Mouse (Mus musculus): ENCODE results near the gene Pnpla3. TPM values are rescaled to one million over a fixed set of nuclear protein-coding genes. Genes with fewer than 3 reads are reported as not detected.

Pnpla3 gene
- polyA plus RNA-seq, 1 experiment = 0.23 TPM

DNA sequence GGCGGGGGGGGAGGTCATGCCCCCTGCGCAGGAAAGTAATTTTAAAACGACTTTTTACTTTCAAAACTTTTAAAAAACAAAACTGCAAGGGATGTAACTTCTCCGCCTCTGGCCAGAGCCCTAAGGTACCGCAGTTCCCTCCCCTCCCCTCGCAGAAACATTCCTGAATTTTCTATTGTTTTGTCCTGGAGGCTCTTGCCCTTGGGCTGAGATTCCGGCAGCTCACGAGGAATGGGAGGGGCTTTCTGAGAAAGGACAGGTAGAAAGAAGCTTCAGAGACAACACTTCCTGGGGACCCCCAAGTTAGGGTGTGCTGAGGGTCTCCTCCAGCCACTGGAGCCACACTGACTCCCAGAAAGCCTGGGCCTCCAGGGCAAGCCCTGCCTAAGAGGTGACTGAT lies 65.0 kb downstream of the Pnpla3 start:
- Histone ChIP-seq H3K4me3 (peak overlapping the region; percentile 79), H3K79me2 (ENCODE audit: control insufficient read depth, insufficient read depth) (peaks cover 46% of the 10 kb centered on the region), H3K4me2 (ENCODE audit: low read depth) (peak overlapping the region; percentile 97), H3ac (ENCODE audit: control insufficient read depth, insufficient read length) (peak overlapping the region; percentile 66), H3K27me3 (ENCODE audit: control insufficient read depth, insufficient read depth, insufficient read length) (no peaks in the 10 kb centered on the region), H3K36me3 (ENCODE audit: control insufficient read depth, insufficient read depth) (no peaks in the 10 kb centered on the region)
- TF ChIP-seq POLR2AphosphoS2 (IDR thresholded peaks at IDR 0.05; ENCODE audit: insufficient read length, low read depth) = no peak
- no peak for TF ChIP-seq POLR2A (IDR thresholded peaks at IDR 0.05; ENCODE audit: insufficient read length, low read depth)
- TF ChIP-seq USF1 (IDR thresholded peaks at IDR 0.05; ENCODE audit: low read depth) = no peak
- TF ChIP-seq MYOG (IDR thresholded peaks at IDR 0.05; ENCODE audit: control insufficient read depth in 1 of 3, insufficient read depth in 1 of 3, insufficient read length in 2 of 3, low read depth in 2 of 3) = no peak
- TF ChIP-seq CEBPB (IDR thresholded peaks at IDR 0.05; ENCODE audit: insufficient read depth, poor library complexity, severe bottlenecking) = no peak
- no peak for TF ChIP-seq TCF3 (IDR thresholded peaks at IDR 0.05; ENCODE audit: insufficient read length, low read depth)
- TF ChIP-seq E2F4 (IDR thresholded peaks at IDR 0.05; ENCODE audit: insufficient read depth) = no peak
- no peak for TF ChIP-seq MYOD1 (IDR thresholded peaks at IDR 0.05; ENCODE audit: control insufficient read depth in 1 of 3, insufficient read length in 2 of 3, low read depth in 2 of 3)
- no peak for TF ChIP-seq REST (IDR thresholded peaks at IDR 0.05; ENCODE audit: insufficient read depth, insufficient read length)
- TF ChIP-seq SRF (IDR thresholded peaks at IDR 0.05; ENCODE audit: control insufficient read depth, insufficient read length, low read depth) = no peak
- no peak for TF ChIP-seq MAX (IDR thresholded peaks at IDR 0.05; ENCODE audit: low read depth)
- TF ChIP-seq TCF12 (IDR thresholded peaks at IDR 0.05; ENCODE audit: insufficient read depth, poor library complexity, severe bottlenecking) = no peak

DNA sequence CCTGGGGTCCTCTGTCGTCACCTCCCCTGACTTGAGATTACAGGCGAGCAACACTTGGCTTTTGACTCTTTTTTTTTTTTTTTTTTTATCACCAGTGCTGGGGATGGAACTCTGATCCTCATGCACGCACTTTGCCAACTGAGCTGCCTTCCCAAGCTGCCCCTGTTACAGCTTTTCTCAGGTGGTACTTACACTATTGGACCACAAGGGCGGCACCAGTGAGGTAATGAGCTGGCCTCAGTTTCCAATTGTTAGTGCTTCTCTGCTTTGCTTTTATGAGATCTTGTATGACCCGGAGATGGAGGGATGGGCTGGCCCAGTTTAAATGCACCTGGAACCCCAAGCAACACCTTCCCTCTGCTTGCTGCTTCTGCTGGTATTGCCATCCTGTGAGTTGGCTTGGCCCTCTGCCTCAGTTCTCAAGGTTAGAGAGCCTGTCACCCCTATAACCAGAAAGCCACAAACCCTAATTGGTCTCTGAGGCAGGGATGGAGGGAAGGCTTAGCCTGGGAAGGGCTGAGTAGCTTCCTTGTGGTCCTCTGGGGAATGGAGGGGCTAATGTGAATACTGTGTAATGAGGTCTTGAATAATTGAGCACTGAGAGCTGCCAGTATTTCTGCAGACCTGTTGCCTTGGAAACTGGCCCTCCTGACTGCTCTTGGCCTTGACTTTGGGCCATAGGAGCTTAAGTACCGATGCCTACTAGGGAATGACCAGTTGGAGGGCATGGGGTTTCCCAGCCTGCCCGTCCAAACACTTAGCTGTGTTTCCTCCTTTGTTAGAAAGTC lies 67.4 kb downstream of the Pnpla3 start:
- peak overlapping the region; percentile 73 for H3K4me2 ChIP-seq (ENCODE audit: low read depth)
- no peaks in the 10 kb centered on the region for H3K36me3 ChIP-seq (ENCODE audit: control insufficient read depth, insufficient read depth)
- H3ac ChIP-seq (ENCODE audit: control insufficient read depth, insufficient read length) = no peak overlapping the region
- H3K4me3 ChIP-seq = peak overlapping the region; percentile 1
- no peaks in the 10 kb centered on the region for H3K27me3 ChIP-seq (ENCODE audit: control insufficient read depth, insufficient read depth, insufficient read length)
- TF ChIP-seq MAX (IDR thresholded peaks at IDR 0.05; ENCODE audit: low read depth) (no peak), REST (IDR thresholded peaks at IDR 0.05; ENCODE audit: insufficient read depth, insufficient read length) (no peak), MYOD1 (IDR thresholded peaks at IDR 0.05; ENCODE audit: control insufficient read depth in 1 of 3, insufficient read length in 2 of 3, low read depth in 2 of 3) (no peak), TCF12 (IDR thresholded peaks at IDR 0.05; ENCODE audit: insufficient read depth, poor library complexity, severe bottlenecking) (no peak), USF1 (IDR thresholded peaks at IDR 0.05; ENCODE audit: low read depth) (no peak), POLR2AphosphoS2 (IDR thresholded peaks at IDR 0.05; ENCODE audit: insufficient read length, low read depth) (no peak), CEBPB (IDR thresholded peaks at IDR 0.05; ENCODE audit: insufficient read depth, poor library complexity, severe bottlenecking) (no peak), MYOG (IDR thresholded peaks at IDR 0.05; ENCODE audit: control insufficient read depth in 1 of 3, insufficient read depth in 1 of 3, insufficient read length in 2 of 3, low read depth in 2 of 3) (no peak), SRF (IDR thresholded peaks at IDR 0.05; ENCODE audit: control insufficient read depth, insufficient read length, low read depth) (no peak), E2F4 (IDR thresholded peaks at IDR 0.05; ENCODE audit: insufficient read depth) (no peak), POLR2A (IDR thresholded peaks at IDR 0.05; ENCODE audit: insufficient read length, low read depth) (no peak), TCF3 (IDR thresholded peaks at IDR 0.05; ENCODE audit: insufficient read length, low read depth) (no peak)
- H3K79me2 ChIP-seq (ENCODE audit: control insufficient read depth, insufficient read depth) = peaks cover 69% of the 10 kb centered on the region

DNA sequence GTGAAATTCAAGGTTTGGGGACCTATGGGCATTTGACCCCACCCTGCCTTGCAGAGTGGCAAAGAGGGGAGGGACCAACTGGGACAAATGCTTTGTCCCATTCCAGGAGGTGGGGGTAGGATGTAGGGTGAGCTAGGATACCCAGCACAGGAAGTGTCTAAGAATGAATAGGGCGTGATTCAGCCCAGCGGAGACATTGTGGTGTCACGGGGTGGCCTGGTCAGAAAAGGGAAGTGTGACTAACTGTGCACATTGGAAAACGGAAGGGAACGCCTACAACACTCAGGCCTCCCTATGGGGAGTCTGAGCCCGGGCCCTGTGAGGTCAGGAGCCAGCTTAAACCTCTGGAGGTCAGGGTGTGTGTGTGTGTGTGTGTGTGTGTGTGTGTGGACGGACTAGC lies 68.0 kb downstream of the Pnpla3 start:
- no peak overlapping the region for H3ac ChIP-seq (ENCODE audit: control insufficient read depth, insufficient read length)
- H3K27me3 ChIP-seq (ENCODE audit: control insufficient read depth, insufficient read depth, insufficient read length) = no peaks in the 10 kb centered on the region
- peak overlapping the region; percentile 1 for H3K4me3 ChIP-seq
- H3K79me2 ChIP-seq (ENCODE audit: control insufficient read depth, insufficient read depth) = peaks cover 75% of the 10 kb centered on the region
- H3K4me2 ChIP-seq (ENCODE audit: low read depth) = peak overlapping the region; percentile 73
- no peaks in the 10 kb centered on the region for H3K36me3 ChIP-seq (ENCODE audit: control insufficient read depth, insufficient read depth)
- TF ChIP-seq E2F4 (IDR thresholded peaks at IDR 0.05; ENCODE audit: insufficient read depth) (no peak), USF1 (IDR thresholded peaks at IDR 0.05; ENCODE audit: low read depth) (peak; percentile 81), TCF3 (IDR thresholded peaks at IDR 0.05; ENCODE audit: insufficient read length, low read depth) (no peak), MYOG (IDR thresholded peaks at IDR 0.05; ENCODE audit: control insufficient read depth in 1 of 3, insufficient read depth in 1 of 3, insufficient read length in 2 of 3, low read depth in 2 of 3) (peak in 1 of 3 experiments; percentile 5), MYOD1 (IDR thresholded peaks at IDR 0.05; ENCODE audit: control insufficient read depth in 1 of 3, insufficient read length in 2 of 3, low read depth in 2 of 3) (peak in 1 of 3 experiments; percentile 21), POLR2AphosphoS2 (IDR thresholded peaks at IDR 0.05; ENCODE audit: insufficient read length, low read depth) (peak; percentile 41), MAX (IDR thresholded peaks at IDR 0.05; ENCODE audit: low read depth) (peak; percentile 72)

Other genes with a start within 250 kb of the Pnpla3 start
- not detected for gene Efcab6, start 102.5 kb upstream of the Pnpla3 start, polyA plus RNA-seq (2012; fragmentation: generic; extraction: Trizol)
- not detected for gene Sult4a1, start 62.1 kb upstream of the Pnpla3 start, polyA plus RNA-seq (2012; fragmentation: generic; extraction: Trizol)
- not detected for gene Pnpla5, start 44.7 kb upstream of the Pnpla3 start, polyA plus RNA-seq (2012; fragmentation: generic; extraction: Trizol)
- gene Samm50, start 24.4 kb downstream of the Pnpla3 start, polyA plus RNA-seq (2012; fragmentation: generic; extraction: Trizol) = 116 TPM
- 86.2 TPM for gene Parvb, start 64.2 kb downstream of the Pnpla3 start, polyA plus RNA-seq (2012; fragmentation: generic; extraction: Trizol)
- gene Parvg, start 156.2 kb downstream of the Pnpla3 start, polyA plus RNA-seq (2012; fragmentation: generic; extraction: Trizol) = 0.95 TPM